Mouse (Mus musculus) embryonic facial prominence, embryonic 15.5 days (tissue): ENCODE measurements at regions not wholly inside any gene's neighbourhood (a gene's known extent, or its start where the extent isn't known, plus 50 kb on each side); places are given as distances from the start of the nearest gene placed in this dataset.

Experiments
- ATAC-seq: fragments of 200-750 bp; cut with Nextera tagmentation; 2 replicates; pipeline ENCODE4 v1.8.0; 2017; ENCODE audit warnings: low read depth, moderate TSS enrichment; ENCODE audit not compliant: insufficient number of reproducible peaks, low FRiP score, low TSS enrichment
- H3K27ac ChIP-seq: fragments of 300-500 bp; sonication (generic); replicated peaks from 2 replicates; pipeline ENCODE4 v1.5.1; 2015; ENCODE audit warnings: mild to moderate bottlenecking, inconsistent platforms
- H3K27me3 ChIP-seq: fragments of 300-500 bp; sonication (generic); 2 replicates; pipeline ENCODE4 v1.6.1; 2015; ENCODE audit warnings: inconsistent platforms
- H3K36me3 ChIP-seq: fragments of 300-500 bp; sonication (generic); 2 replicates; pipeline ENCODE4 v1.6.1; 2015; ENCODE audit warnings: mild to moderate bottlenecking, inconsistent platforms
- H3K4me1 ChIP-seq: fragments of 300-500 bp; sonication (generic); 2 replicates; pipeline ENCODE4 v1.6.1; 2015; ENCODE audit warnings: inconsistent platforms
- H3K4me2 ChIP-seq: fragments of 300-500 bp; sonication (generic); replicated peaks from 2 replicates; pipeline ENCODE4 v1.6.1; 2015; ENCODE audit warnings: mild to moderate bottlenecking, inconsistent platforms
- H3K4me3 ChIP-seq: fragments of 300-500 bp; sonication (generic); replicated peaks from 2 replicates; pipeline ENCODE4 v1.5.1; 2015; ENCODE audit warnings: mild to moderate bottlenecking, inconsistent platforms
- H3K9ac ChIP-seq: fragments of 300-500 bp; sonication (generic); 2 replicates; pipeline ENCODE4 v1.6.1; 2015; ENCODE audit warnings: inconsistent platforms
- H3K9me3 ChIP-seq: fragments of 300-500 bp; sonication (generic); replicated peaks from 2 replicates; pipeline ENCODE4 v1.6.1; 2016; ENCODE audit warnings: inconsistent platforms
- WGBS: fragments of 180-500 bp; shearing (Covaris S2); methylation state at CpG from one replicate; pipeline ENCODE4 v1.1.7; 2015; 5-methylcytosine and 5-hydroxymethylcytosine counted together

GRCm38 (mm10) chr4:47691207-47691606 lies 216.7 kb downstream of the Sec61b start:
- Histone ChIP-seq H3K27me3 (no peaks in the 10 kb centered on the region), H3K9ac (no peak overlapping the region), H3K4me3 (no peak overlapping the region), H3K36me3 (no peaks in the 10 kb centered on the region), H3K27ac (no peak overlapping the region), H3K9me3 (no peaks in the 10 kb centered on the region), H3K4me1 (no peaks in the 10 kb centered on the region), H3K4me2 (no peak overlapping the region)
- ATAC-seq, result no peak
- 84% methylated on average over 2 of the region's 2 CpGs for WGBS

GRCm38 (mm10) chr4:47692654-47693053 lies 218.2 kb downstream of the Sec61b start:
- Histone ChIP-seq H3K4me2 (no peak overlapping the region), H3K4me1 (no peaks in the 10 kb centered on the region), H3K9ac (no peak overlapping the region), H3K9me3 (no peaks in the 10 kb centered on the region), H3K27ac (no peak overlapping the region), H3K36me3 (no peaks in the 10 kb centered on the region), H3K27me3 (no peaks in the 10 kb centered on the region), H3K4me3 (no peak overlapping the region)
- no peak for ATAC-seq

GRCm38 (mm10) chr4:47693221-47693620 lies 218.8 kb downstream of the Sec61b start:
- Histone ChIP-seq H3K36me3 (no peaks in the 10 kb centered on the region), H3K9me3 (no peaks in the 10 kb centered on the region), H3K4me2 (no peak overlapping the region), H3K4me3 (no peak overlapping the region), H3K4me1 (peaks cover under 1% of the 10 kb centered on the region), H3K27me3 (no peaks in the 10 kb centered on the region), H3K9ac (no peak overlapping the region), H3K27ac (no peak overlapping the region)
- 81% methylated on average over 12 of the region's 12 CpGs for WGBS
- no peak for ATAC-seq

GRCm38 (mm10) chr4:47697071-47697470 lies 222.6 kb downstream of the Sec61b start:
- Histone ChIP-seq H3K36me3 (no peaks in the 10 kb centered on the region), H3K27ac (no peak overlapping the region), H3K9me3 (no peaks in the 10 kb centered on the region), H3K9ac (no peak overlapping the region), H3K4me3 (no peak overlapping the region), H3K4me2 (no peak overlapping the region), H3K4me1 (peaks cover 9% of the 10 kb centered on the region), H3K27me3 (no peaks in the 10 kb centered on the region)
- ATAC-seq, result no peak
- WGBS, result 88% methylated on average over 4 of the region's 4 CpGs

GRCm38 (mm10) chr4:47698514-47698913 lies 224.1 kb downstream of the Sec61b start:
- no peaks in the 10 kb centered on the region for H3K9me3 ChIP-seq
- H3K27ac ChIP-seq, result no peak overlapping the region
- H3K9ac ChIP-seq, result no peak overlapping the region
- H3K4me1 ChIP-seq, result peaks cover 9% of the 10 kb centered on the region
- no peak overlapping the region for H3K4me2 ChIP-seq
- H3K36me3 ChIP-seq, result no peaks in the 10 kb centered on the region
- ATAC-seq, result no peak; the same call in 1 of the 2 replicates
- 24% methylated on average over 4 of the region's 4 CpGs for WGBS
- no peaks in the 10 kb centered on the region for H3K27me3 ChIP-seq
- no peak overlapping the region for H3K4me3 ChIP-seq

- peaks cover 9% of the 10 kb centered on the region for H3K4me1 ChIP-seq
- WGBS, result 16% methylated on average over 4 of the region's 4 CpGs
- no peak overlapping the region for H3K9ac ChIP-seq
- H3K27me3 ChIP-seq, result no peaks in the 10 kb centered on the region
- no peaks in the 10 kb centered on the region for H3K36me3 ChIP-seq
- no peaks in the 10 kb centered on the region for H3K9me3 ChIP-seq
- H3K4me3 ChIP-seq, result no peak overlapping the region
- no peak overlapping the region for H3K4me2 ChIP-seq
- ATAC-seq, result no peak
- H3K27ac ChIP-seq, result no peak overlapping the region
Observed at GRCm38 (mm10) chr4:47698926-47699325, 224.5 kb downstream of the Sec61b start.

- H3K36me3 ChIP-seq, result no peaks in the 10 kb centered on the region
- H3K4me2 ChIP-seq, result no peak overlapping the region
- no peaks in the 10 kb centered on the region for H3K27me3 ChIP-seq
- WGBS, result 79% methylated on average over 2 of the region's 2 CpGs
- no peak overlapping the region for H3K9ac ChIP-seq
- no peak overlapping the region for H3K27ac ChIP-seq
- no peaks in the 10 kb centered on the region for H3K9me3 ChIP-seq
- ATAC-seq, result no peak
- H3K4me1 ChIP-seq, result peaks cover 5% of the 10 kb centered on the region
- H3K4me3 ChIP-seq, result no peak overlapping the region
Observed at GRCm38 (mm10) chr4:47703501-47703900, 229.0 kb downstream of the Sec61b start.

GRCm38 (mm10) chr4:47704607-47705006 lies 230.1 kb downstream of the Sec61b start:
- Histone ChIP-seq H3K4me2 (no peak overlapping the region), H3K27me3 (no peaks in the 10 kb centered on the region), H3K4me3 (no peak overlapping the region), H3K9ac (no peak overlapping the region), H3K36me3 (no peaks in the 10 kb centered on the region), H3K4me1 (no peaks in the 10 kb centered on the region), H3K27ac (no peak overlapping the region), H3K9me3 (no peaks in the 10 kb centered on the region)
- ATAC-seq, result no peak
- WGBS, result 74% methylated on average over 4 of the region's 4 CpGs

GRCm38 (mm10) chr4:47707966-47708365 lies 233.5 kb downstream of the Sec61b start:
- no peak overlapping the region for H3K9ac ChIP-seq
- no peak for ATAC-seq
- no peaks in the 10 kb centered on the region for H3K36me3 ChIP-seq

GRCm38 (mm10) chr4:47713387-47713786 lies 238.9 kb downstream of the Sec61b start:
- WGBS, result 39% methylated on average over 7 of the region's 7 CpGs
- Histone ChIP-seq H3K9me3 (no peaks in the 10 kb centered on the region), H3K4me1 (no peaks in the 10 kb centered on the region; the same call in 1 of the 2 replicates), H3K27ac (no peak overlapping the region), H3K36me3 (no peaks in the 10 kb centered on the region), H3K4me3 (no peak overlapping the region), H3K4me2 (no peak overlapping the region), H3K27me3 (no peaks in the 10 kb centered on the region), H3K9ac (no peak overlapping the region)
- no peak for ATAC-seq

More at GRCm38 (mm10) chr4:47707966-47708365, 233.5 kb downstream of the Sec61b start:
- no peaks in the 10 kb centered on the region for H3K9me3 ChIP-seq
- no peaks in the 10 kb centered on the region for H3K27me3 ChIP-seq
- H3K4me3 ChIP-seq, result no peak overlapping the region
- no peak overlapping the region for H3K4me2 ChIP-seq
- no peaks in the 10 kb centered on the region for H3K4me1 ChIP-seq
- no peak overlapping the region for H3K27ac ChIP-seq

- Histone ChIP-seq H3K9ac (no peak overlapping the region), H3K9me3 (no peaks in the 10 kb centered on the region), H3K4me2 (no peak overlapping the region), H3K4me3 (no peak overlapping the region), H3K27me3 (no peaks in the 10 kb centered on the region), H3K4me1 (no peaks in the 10 kb centered on the region), H3K36me3 (no peaks in the 10 kb centered on the region), H3K27ac (no peak overlapping the region)
- ATAC-seq, result no peak
- WGBS, result 20% methylated on average over 8 of the region's 8 CpGs
Observed at GRCm38 (mm10) chr4:47724331-47725004, 250.0 kb downstream of the Sec61b start.

- WGBS, result 22% methylated on average over 3 of the region's 3 CpGs
- Histone ChIP-seq H3K9ac (no peak overlapping the region), H3K4me2 (no peak overlapping the region), H3K27ac (no peak overlapping the region), H3K9me3 (no peaks in the 10 kb centered on the region), H3K4me3 (no peak overlapping the region), H3K36me3 (no peaks in the 10 kb centered on the region), H3K27me3 (no peaks in the 10 kb centered on the region), H3K4me1 (no peaks in the 10 kb centered on the region)
- no peak for ATAC-seq
Observed at GRCm38 (mm10) chr4:47725005-47725340, 250.5 kb downstream of the Sec61b start.
